Mouse (Mus musculus) lung, adult 2 months (tissue): ENCODE measurements at regions not wholly inside any gene's neighbourhood (a gene's known extent, or its start where the extent isn't known, plus 50 kb on each side); places are given as distances from the start of the nearest gene placed in this dataset.

Experiments
- CTCF ChIP-seq: fragments of 200-500 bp; IDR thresholded peaks from 2 replicates; pipeline ENCODE4 v1.5.1; 2011; ENCODE audit warnings: mild to moderate bottlenecking, low read length, control low read depth; ENCODE audit not compliant: insufficient read depth
- POLR2A ChIP-seq: fragments of 200-500 bp; IDR thresholded peaks from 2 replicates; pipeline ENCODE4 v1.6.1; 2011; ENCODE audit warnings: low read depth, mild to moderate bottlenecking, control low read depth, low read length, borderline replicate concordance; ENCODE audit errors: extremely low read depth

GRCm38 (mm10) chr13:28606651-28607050 lies 346.9 kb downstream of the Sox4 start:
- TF ChIP-seq POLR2A, result no peak
- TF ChIP-seq CTCF, result no peak
